Mouse (Mus musculus) adrenal gland (tissue): ENCODE measurements around the gene Aqp9.

Source experiments
- intact Hi-C: fragments of 180-260 bp; cut with DNase I; formaldehyde crosslinking; loops from one replicate; pipeline ENCODE4 v1.15.1; 2025
- long read RNA-seq, 2 experiments: library from polyadenylated mRNA; unstranded; transcript quantifications; one replicate each; pipeline ENCODE4 v2.0.0; 2020; ENCODE audit warnings: borderline replicate concordance in 1 of 2; ENCODE audit not compliant: insufficient replicate concordance in 1 of 2

Aqp9 gene
- long read RNA-seq, experiment 1, result 0 reads
- long read RNA-seq, experiment 2, result 0 reads

GRCm38 (mm10) chr9:71168511-71168910 is at the start of gene Aqp9:
TSS of gene Aqp9 (minus strand) at chr9:71168682.
- intact Hi-C loops, result no loop called here

DNA sequence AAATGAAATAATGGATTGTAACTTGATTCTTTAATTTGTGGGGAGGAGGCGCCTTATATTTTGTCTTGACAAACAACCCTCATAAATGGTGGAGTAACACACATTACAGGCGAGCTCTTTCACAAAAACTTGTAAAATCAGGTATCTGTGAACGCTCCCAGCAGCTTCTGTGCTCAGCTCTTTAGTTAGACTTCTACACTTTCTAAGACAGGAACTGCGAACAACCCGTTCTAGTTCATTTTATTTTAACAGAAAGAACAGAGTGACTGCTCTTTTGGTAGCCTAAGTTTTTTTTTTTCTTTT is 49.3 kb upstream of the Aqp9 start:
- intact Hi-C loops, result loop anchor here (10.0 kb wide), 3 partner anchors 97 to 397 kb away; no protein-coding TSS in a partner anchor

GRCm38 (mm10) chr9:71216996-71217792 is 48.7 kb upstream of the Aqp9 start:
- intact Hi-C loops, result loop anchor here (10.0 kb wide), 3 partner anchors 98 to 398 kb away; no protein-coding TSS in a partner anchor

DNA sequence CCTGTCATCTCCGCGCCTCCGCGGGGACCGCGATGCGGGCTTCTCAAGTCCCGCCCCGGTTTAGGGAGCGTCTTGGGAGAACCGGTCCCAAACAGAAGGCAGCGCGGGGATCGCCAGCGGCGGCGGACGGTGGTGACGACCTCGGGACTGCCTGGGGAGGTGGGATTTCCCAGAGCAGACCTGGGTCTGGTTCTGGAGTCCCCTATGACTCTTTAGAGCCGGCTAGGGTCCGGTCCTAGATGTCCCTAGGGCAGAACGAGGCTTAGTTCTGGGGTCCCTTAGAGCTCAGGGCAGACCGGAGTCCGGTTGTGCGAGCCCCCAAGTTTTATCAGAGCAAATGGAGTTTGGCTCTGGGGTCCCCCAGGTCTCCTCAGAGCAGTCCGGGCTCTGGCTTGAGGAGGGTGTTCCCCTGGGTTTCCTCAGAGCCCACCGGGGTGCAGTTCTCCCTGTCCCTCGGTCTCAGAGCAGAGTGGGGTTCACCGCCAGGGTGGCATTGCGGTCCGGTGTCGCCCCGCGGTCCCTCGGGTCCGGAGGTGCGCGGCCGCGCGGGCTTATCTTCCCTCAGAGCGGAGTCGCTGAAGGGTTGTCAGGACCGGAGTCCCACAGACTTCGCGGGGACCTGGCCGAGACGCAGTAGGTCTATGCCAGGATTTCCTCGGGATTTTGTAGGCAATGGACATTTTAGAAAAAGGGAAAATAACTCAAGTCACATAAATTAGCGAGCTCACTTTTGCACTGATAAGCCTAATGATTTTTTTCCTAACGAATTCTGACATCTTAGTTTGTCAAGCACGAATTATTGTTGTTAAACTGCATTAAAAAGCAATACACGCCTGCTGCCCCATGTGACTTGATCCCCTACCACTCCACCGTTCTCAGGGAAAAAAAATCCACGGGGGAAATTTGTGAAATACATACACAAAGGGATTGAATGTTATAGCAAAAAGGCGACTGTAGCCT is 47.8 kb upstream of the Aqp9 start:
- intact Hi-C loops, result loop anchor here (10.0 kb wide), 3 partner anchors 98 to 398 kb away; no protein-coding TSS in a partner anchor

- intact Hi-C loops, result loop anchor here (10.0 kb wide), 3 partner anchors 99 to 399 kb away; no protein-coding TSS in a partner anchor
Measured at GRCm38 (mm10) chr9:71215248-71216035, 47.0 kb upstream of the Aqp9 start, which contains the start of gene Aldh1a2. TSS of gene Aldh1a2 (plus strand) at chr9:71215789.

GRCm38 (mm10) chr9:71213636-71214035 is 45.2 kb upstream of the Aqp9 start:
- intact Hi-C loops, result loop anchor here (10.0 kb wide), 3 partner anchors 101 to 401 kb away; no protein-coding TSS in a partner anchor

DNA sequence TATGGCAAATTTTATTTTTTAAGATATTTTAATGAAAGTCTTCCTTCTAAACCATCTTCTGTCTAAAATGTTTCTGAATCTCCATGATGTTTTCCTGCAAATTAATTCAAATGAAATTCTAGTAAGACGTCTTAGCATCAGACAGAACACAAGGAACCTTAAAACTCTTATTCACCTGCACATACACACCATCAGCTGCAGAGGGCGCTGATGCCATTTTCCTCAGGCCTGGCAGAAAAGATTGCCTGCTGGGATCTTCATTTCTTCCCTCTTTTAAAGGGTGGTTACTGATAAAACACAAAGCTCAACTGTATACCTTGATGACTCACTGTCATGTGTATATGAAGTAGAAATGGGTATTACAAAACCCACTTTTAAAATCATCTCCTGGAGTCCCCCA is 42.4 kb upstream of the Aqp9 start:
- intact Hi-C loops, result loop anchor here (10.0 kb wide), 3 partner anchors 104 to 404 kb away; no protein-coding TSS in a partner anchor

- intact Hi-C loops, result no loop called here
Measured at GRCm38 (mm10) chr9:71209299-71209698, 40.8 kb upstream of the Aqp9 start.

- intact Hi-C loops, result no loop called here
Measured at GRCm38 (mm10) chr9:71202265-71202664, 33.8 kb upstream of the Aqp9 start.

- intact Hi-C loops, result no loop called here
Measured at GRCm38 (mm10) chr9:71198826-71199225, 30.3 kb upstream of the Aqp9 start.

DNA sequence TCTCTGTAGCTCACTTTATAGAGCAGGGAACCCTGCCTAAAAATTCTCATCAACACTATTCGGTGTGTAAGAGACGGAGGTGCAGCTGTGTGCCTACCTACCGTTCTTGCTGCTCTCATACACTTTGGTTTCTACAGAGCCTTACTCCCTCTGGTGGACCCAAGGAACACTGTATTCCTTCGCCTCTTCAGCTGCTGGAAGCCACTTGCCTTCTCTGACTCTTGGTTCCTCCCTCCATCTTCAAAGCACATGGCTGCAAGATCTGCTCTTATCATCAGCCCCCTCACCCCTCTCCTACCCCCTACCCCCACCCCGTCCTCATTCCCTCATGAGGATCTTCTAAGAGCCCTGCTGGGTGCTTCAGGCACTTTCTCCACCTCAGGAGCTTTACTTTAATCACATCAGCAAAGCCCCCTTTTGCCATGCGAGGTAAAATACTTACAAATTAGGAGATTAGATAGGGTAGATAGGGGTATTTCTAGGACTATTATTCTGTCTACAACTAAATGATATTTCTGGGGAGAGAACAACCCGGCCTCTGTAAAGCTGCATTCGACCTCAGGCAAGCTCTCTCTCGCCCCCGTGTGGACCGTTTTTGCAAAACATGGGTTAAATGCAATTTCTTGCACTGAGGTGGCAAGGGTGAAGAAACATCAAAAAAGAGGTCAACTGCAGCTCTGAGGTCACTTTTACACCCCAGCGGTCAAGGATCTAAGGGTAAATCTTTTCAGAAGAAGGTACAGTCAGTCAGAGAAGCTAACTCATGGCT is 20.3 kb upstream of the Aqp9 start:
- intact Hi-C loops, result loop anchor here (10.0 kb wide), 1 partner anchor 64 kb away; no protein-coding TSS in a partner anchor

DNA sequence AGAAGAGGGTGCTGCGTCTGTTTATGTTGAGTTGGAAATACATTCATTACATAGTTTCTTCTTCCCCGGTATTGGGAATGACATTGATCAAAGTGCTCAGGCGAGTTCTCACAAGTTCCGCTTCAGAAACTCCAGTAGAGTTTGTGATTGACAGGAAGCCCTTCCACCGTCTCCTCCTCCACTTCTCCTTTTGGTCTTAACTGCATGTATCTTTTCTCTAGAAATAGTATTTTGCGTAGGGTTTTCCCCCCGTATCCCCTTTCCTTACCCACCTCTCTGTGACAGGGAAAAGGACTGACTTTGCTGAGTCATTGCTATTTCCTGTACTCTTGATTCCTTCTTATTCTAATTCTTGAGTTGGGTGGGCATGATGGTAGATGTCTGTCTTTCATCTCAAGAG is 18.9 kb upstream of the Aqp9 start:
- intact Hi-C loops, result loop anchor here (10.0 kb wide), 1 partner anchor 63 kb away; no protein-coding TSS in a partner anchor

GRCm38 (mm10) chr9:71185823-71186222 is 17.3 kb upstream of the Aqp9 start:
- intact Hi-C loops, result loop anchor here (10.0 kb wide), 1 partner anchor 61 kb away; no protein-coding TSS in a partner anchor

GRCm38 (mm10) chr9:71185285-71185684 is 16.8 kb upstream of the Aqp9 start:
- intact Hi-C loops, result loop anchor here (10.0 kb wide), 1 partner anchor 60 kb away; no protein-coding TSS in a partner anchor

DNA sequence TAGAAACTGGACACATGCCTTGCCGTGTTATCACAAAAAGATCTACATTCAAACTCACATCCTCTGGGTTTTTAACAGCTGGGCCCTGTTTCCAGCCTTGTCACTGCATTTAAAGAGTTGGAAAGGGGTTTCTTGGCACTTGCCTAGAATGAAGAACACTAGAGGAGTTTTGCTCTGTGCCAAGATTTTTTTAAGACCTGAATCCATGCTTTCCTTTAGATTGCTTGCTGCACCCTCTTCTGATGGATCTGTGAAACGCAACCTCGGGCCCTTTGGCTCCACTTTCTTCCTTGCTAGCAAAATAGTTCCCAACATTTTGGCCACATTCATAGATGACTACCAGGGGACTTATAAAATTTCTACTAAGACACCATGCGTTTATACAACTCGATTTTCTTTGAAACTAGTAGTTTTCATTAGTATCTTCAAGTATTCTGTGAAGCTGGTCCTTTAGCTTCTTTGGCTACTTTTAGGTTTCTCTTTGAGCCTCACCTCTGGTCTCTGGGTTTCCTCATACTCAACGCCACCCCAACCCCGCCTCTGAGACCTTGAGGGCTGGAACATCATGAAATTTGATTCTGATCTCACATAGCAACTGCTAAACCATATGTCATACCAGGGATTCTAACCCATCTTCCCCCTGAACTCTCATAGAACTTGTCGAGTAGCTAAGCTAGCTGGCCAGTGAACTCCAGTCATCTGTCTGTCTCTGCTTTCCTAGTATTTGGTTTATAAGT is 11.7 kb upstream of the Aqp9 start:
- intact Hi-C loops, result loop anchor here (10.0 kb wide), 1 partner anchor 55 kb away; no protein-coding TSS in a partner anchor

GRCm38 (mm10) chr9:71179276-71179896 is 10.9 kb upstream of the Aqp9 start:
- intact Hi-C loops, result no loop called here

DNA sequence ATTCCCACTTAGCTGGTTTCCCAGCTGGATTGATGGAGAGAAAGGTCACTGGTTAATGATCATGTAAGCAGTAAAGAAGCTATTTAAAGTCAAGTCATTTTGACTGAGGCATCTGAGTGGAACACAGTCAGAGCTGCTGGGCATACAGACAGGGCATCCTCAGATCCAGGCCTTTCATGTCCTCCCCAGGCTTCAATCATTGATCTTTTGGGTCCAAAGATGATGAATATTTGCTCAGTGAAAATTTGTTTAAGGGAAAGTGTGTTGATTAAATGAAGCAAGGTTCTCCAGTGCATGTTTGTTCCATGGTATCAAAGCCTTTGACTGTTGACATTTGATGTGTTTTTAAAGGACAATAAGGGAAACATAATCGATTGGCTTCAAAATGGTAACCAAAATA is 7.2 kb upstream of the Aqp9 start:
- intact Hi-C loops, result no loop called here

DNA sequence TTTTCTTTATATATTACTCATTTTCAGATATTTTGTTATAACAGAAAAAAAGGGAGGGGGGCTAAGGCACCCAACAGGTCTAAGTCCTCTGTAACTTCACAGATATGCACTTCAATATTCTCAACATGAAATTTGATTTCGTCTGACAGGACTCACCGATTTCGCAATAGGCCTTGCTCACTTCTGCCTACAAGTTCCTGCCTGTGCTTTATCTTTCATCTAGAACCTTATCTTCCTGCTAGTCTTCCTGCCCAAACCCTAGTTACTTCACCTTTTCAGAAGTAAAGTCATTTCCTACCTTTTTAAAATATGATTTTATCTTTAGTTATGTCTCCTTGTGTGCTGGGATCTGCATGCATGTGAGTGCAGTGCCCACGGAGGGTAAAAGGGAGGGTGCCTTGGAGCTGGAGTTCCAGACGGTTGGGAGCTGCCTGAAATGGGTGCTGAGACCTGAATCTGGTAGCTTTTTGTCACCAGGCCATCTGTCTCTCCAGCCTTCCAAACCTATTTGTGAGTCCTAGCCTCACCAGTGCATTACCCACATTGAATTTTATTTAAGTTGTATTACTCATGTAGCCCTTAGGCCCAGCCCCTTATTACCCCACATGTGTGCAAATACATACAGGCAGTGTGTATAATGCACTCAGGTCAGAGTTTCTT is 6.0 kb upstream of the Aqp9 start:
- intact Hi-C loops, result no loop called here
